Mouse (Mus musculus) liver, embryonic 16.5 days (tissue): Measurements from ENCODE around the gene Eea1. TPM values are rescaled to one million over a fixed set of nuclear protein-coding genes. Genes with fewer than 3 reads are reported as not detected.
A peak's percentile ranks its signal among the peaks of the same experiment; 100 is the strongest.

Experiments used
- ATAC-seq: fragments of 200-750 bp; cut with Nextera tagmentation; 2 replicates; pipeline ENCODE4 v1.8.0; 2017; ENCODE audit warnings: low read depth, mild to moderate bottlenecking, moderate number of reproducible peaks, moderate library complexity
- H3K27ac ChIP-seq: fragments of 300-500 bp; sonication (generic); 2 replicates; pipeline ENCODE4 v1.5.1; 2014; ENCODE audit warnings: mild to moderate bottlenecking, low read length
- H3K27me3 ChIP-seq: fragments of 300-500 bp; sonication (generic); 2 replicates; pipeline ENCODE4 v1.6.1; 2014; ENCODE audit warnings: low read depth, low read length, mixed read lengths; ENCODE audit not compliant: control insufficient read depth, insufficient read depth
- H3K36me3 ChIP-seq: fragments of 300-500 bp; sonication (generic); 2 replicates; pipeline ENCODE4 v1.6.1; 2014; ENCODE audit warnings: mild to moderate bottlenecking; ENCODE audit not compliant: control insufficient read depth, insufficient read depth
- H3K4me1 ChIP-seq: fragments of 300-500 bp; sonication (generic); 2 replicates; pipeline ENCODE4 v1.6.1; 2014; ENCODE audit warnings: low read depth, low read length, mixed read lengths; ENCODE audit not compliant: control insufficient read depth
- H3K4me2 ChIP-seq: fragments of 300-500 bp; sonication (generic); 2 replicates; pipeline ENCODE4 v1.6.1; 2014; ENCODE audit warnings: low read depth, low read length, mixed read lengths
- H3K4me3 ChIP-seq: fragments of 300-500 bp; sonication (generic); 2 replicates; pipeline ENCODE4 v1.5.1; 2014; ENCODE audit warnings: low read depth, mild to moderate bottlenecking, low read length
- H3K9ac ChIP-seq: fragments of 300-500 bp; sonication (generic); 2 replicates; pipeline ENCODE4 v1.6.1; 2014; ENCODE audit warnings: low read depth, low read length
- H3K9me3 ChIP-seq: fragments of 300-500 bp; sonication (generic); replicated peaks from 2 replicates; pipeline ENCODE4 v1.6.1; 2016; ENCODE audit warnings: low read length; ENCODE audit not compliant: control insufficient read depth
- WGBS: fragments of 180-500 bp; shearing (Covaris S2); extraction: QIAGEN DNeasy Blood & Tissue Kit; methylation state at CpG from one replicate; pipeline ENCODE4 v1.1.7; 2014; ENCODE audit not compliant: insufficient replicate concordance; 5-methylcytosine and 5-hydroxymethylcytosine counted together
- polyA plus RNA-seq: library from polyadenylated mRNA; unstranded; fragments of >200 nt; fragmentation: Nextera tagmentation; extraction: Ambion mirVana; gene quantifications from 2 replicates; pipeline ENCODE4 v1.2.1, GENCODE M21; 2015

Gene Eea1
- polyA plus RNA-seq, 1 experiment from 2014 or later: 7.5 TPM

DNA sequence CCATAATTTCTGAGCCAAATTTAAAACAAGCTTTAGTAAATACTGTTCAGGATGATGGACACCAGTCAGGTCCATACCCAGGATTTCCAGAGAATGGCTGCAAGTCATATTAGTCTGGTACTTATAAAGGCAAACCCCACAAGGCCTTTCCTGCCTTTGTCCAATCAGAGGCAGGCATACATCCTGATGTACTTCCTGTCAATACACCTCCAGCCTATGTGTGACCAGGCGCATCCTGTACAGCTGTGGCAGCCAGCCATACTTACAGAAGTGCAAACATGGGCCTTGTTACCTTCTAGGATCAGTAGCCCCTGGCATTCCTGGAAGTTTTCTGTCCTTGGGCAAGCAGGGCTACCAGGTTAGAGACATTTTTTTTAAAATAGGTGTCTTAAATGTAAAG, 29.2 kb downstream of the Eea1 start:
- Histone ChIP-seq H3K9me3 (no peaks in the 10 kb centered on the region), H3K9ac (no peak overlapping the region), H3K27me3 (no peaks in the 10 kb centered on the region), H3K36me3 (no peaks in the 10 kb centered on the region), H3K27ac (no peak overlapping the region), H3K4me3 (no peak overlapping the region), H3K4me2 (no peak overlapping the region), H3K4me1 (peaks cover 2% of the 10 kb centered on the region; the same call in 1 of the 2 replicates)
- ATAC-seq: no peak
- 68% methylated on average over 1 of the region's 1 CpGs for WGBS

DNA sequence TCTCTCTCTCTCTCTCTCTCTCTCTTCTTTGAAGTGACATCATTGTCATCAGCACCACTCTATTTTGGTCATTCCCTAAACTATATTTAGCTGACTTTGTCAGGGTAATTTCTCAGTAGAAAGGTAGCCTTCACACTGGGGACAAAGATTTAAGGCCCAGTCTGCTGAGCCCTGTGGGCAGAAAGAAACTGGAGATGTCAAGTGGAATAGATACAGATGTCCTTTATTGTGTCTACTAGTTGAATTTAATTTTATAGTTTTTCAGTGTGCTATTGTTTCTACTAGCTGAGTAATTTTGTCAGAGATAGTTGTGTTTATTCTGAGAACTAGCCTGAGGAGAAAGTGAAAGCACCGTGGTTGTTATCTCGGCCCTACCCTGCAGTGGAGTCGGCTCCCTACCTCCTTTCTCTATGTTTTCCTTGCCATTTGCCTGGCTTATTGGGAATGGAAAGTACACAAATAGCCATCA, 30.3 kb downstream of the Eea1 start:
- H3K9ac ChIP-seq: no peak overlapping the region
- no peaks in the 10 kb centered on the region for H3K9me3 ChIP-seq
- H3K4me1 ChIP-seq: peaks cover 2% of the 10 kb centered on the region; the same call in 1 of the 2 replicates
- H3K36me3 ChIP-seq: peaks cover 5% of the 10 kb centered on the region; the same call in 1 of the 2 replicates
- 0 out of 2 replicates have a peak overlapping the region, but pooled peaks have one; percentile 21 for H3K4me3 ChIP-seq
- no peak overlapping the region for H3K27ac ChIP-seq
- ATAC-seq: no peak
- WGBS: 12% methylated on average over 3 of the region's 3 CpGs
- H3K4me2 ChIP-seq: peak overlapping the region; percentile 44
- H3K27me3 ChIP-seq: no peaks in the 10 kb centered on the region

DNA sequence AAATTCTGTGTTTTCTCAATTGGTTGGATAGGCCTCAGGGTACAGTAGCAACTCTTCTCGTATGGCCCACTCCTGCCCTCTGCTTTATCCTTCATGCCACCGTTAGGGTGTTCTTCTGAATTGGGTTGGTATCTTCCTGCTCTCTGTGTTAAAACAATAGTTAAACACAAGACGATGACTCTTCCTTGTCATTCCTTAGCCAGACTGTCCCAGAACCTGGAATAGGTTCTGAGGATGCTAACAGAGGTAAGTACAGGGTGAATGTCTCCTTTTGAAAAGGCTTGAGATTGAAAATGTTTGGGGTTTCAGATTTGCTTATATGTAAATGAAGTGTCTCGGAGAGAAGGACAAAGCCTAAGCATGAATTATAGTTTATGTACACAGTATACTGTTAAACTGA, 30.9 kb downstream of the Eea1 start:
- 69% methylated on average over 4 of the region's 4 CpGs for WGBS
- no peak overlapping the region for H3K27ac ChIP-seq
- no peaks in the 10 kb centered on the region for H3K27me3 ChIP-seq
- H3K4me3 ChIP-seq: no peak overlapping the region
- peak overlapping the region; percentile 44 for H3K4me2 ChIP-seq
- peaks cover 2% of the 10 kb centered on the region; the same call in 1 of the 2 replicates for H3K4me1 ChIP-seq
- no peak overlapping the region for H3K9ac ChIP-seq
- H3K36me3 ChIP-seq: peaks cover 5% of the 10 kb centered on the region; the same call in 1 of the 2 replicates
- H3K9me3 ChIP-seq: no peaks in the 10 kb centered on the region
- ATAC-seq: no peak

DNA sequence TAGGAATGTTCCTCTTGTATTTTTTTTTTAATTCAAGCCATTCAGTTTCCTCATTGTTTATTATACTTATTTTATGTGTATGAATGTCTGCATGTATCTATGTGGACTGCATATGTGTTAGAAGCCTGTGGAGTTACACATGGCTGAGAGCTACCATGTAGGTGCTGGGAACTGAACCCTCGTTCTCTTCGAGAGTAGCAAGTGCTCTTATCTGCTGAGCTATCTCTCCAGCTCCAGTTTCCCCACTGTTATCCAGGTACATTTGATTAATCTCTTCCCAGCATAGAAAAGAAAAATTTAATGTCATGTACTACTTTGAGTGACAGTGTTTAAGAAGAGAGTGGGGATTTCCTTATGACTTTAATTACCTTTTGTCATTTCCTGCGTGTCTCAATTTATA, 31.5 kb downstream of the Eea1 start:
- peaks cover 2% of the 10 kb centered on the region; the same call in 1 of the 2 replicates for H3K4me1 ChIP-seq
- H3K36me3 ChIP-seq: peaks cover 7% of the 10 kb centered on the region
- no peak overlapping the region for H3K4me3 ChIP-seq
- H3K9me3 ChIP-seq: no peaks in the 10 kb centered on the region
- no peaks in the 10 kb centered on the region for H3K27me3 ChIP-seq
- no peak overlapping the region for H3K27ac ChIP-seq
- WGBS: 55% methylated on average over 3 of the region's 3 CpGs
- H3K4me2 ChIP-seq: no peak overlapping the region
- no peak overlapping the region for H3K9ac ChIP-seq
- ATAC-seq: no peak

DNA sequence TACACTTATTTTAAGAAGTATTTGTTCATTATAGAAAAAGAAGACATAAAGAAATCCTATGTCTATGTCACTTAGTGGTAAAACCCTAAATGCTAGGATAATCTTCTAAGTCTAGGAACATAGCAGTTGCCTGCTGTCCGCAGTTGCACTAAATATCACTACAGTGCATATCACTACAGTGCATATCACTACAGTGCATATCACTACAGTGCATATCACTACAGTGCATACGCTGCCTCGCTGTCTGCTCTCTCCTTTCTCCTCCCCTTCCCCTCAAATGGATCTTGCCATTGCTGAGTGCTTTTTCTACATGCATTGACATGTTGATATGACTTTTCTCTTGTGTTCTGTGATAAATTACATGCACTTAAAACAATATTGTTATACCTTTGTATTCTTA, 34.0 kb downstream of the Eea1 start:
- H3K27ac ChIP-seq: no peak overlapping the region
- no peak for ATAC-seq

DNA sequence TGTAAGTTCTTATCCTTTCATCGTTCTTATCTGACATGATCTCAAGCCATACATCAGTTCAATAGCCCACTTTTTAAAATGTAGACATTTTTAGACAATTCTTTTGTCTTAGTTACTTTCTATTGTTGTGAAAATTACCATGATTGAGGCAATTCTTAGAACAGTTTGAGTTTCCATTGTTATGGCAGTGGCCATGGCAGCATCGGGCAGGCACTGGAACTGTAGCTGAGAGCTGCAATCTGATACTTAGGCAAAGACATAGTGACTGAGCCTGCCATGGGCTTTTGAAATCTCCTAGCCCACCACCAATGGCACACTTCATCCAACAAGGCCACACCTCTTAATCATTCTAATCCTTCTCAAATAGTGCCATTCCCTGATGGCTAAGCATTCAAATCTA, 36.3 kb downstream of the Eea1 start:
- Histone ChIP-seq H3K4me2 (no peak overlapping the region), H3K4me1 (no peaks in the 10 kb centered on the region), H3K4me3 (no peak overlapping the region), H3K9ac (no peak overlapping the region), H3K27me3 (no peaks in the 10 kb centered on the region), H3K36me3 (peaks cover 9% of the 10 kb centered on the region), H3K9me3 (no peaks in the 10 kb centered on the region), H3K27ac (no peak overlapping the region)
- WGBS: 82% methylated on average over 2 of the region's 2 CpGs
- ATAC-seq: no peak

More for the DNA sequence above, 34.0 kb downstream of the Eea1 start:
- H3K4me2 ChIP-seq: no peak overlapping the region
- H3K9me3 ChIP-seq: no peaks in the 10 kb centered on the region
- no peak overlapping the region for H3K4me3 ChIP-seq
- H3K27me3 ChIP-seq: no peaks in the 10 kb centered on the region
- WGBS: 52% methylated on average over 3 of the region's 3 CpGs
- peaks cover 2% of the 10 kb centered on the region; the same call in 1 of the 2 replicates for H3K4me1 ChIP-seq
- H3K36me3 ChIP-seq: peaks cover 9% of the 10 kb centered on the region
- no peak overlapping the region for H3K9ac ChIP-seq

DNA sequence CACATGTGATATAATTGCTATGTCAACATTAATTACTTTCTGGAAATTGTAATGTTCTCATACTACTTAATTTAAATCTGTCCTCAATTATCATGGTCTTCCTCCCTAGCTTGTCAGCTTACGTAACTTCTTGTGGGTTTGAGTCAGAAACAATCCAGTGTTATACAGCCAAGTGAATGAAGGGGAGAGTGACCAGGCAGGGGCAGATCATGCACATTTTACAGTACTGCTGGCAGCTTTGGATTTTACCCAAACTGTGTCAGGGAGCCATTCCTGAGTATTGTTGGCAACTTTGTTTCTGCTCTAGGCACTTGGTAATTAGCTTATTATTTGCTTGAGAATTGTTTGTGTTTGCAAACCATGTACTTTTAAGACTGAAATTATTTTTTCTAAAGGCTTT, 49.3 kb downstream of the Eea1 start:
- 89% methylated on average over 1 of the region's 1 CpGs for WGBS
- ATAC-seq: no peak
- Histone ChIP-seq H3K27ac (no peak overlapping the region), H3K4me2 (no peak overlapping the region), H3K27me3 (no peaks in the 10 kb centered on the region), H3K4me1 (no peaks in the 10 kb centered on the region), H3K36me3 (no peaks in the 10 kb centered on the region), H3K9ac (no peak overlapping the region), H3K4me3 (no peak overlapping the region), H3K9me3 (no peaks in the 10 kb centered on the region)

DNA sequence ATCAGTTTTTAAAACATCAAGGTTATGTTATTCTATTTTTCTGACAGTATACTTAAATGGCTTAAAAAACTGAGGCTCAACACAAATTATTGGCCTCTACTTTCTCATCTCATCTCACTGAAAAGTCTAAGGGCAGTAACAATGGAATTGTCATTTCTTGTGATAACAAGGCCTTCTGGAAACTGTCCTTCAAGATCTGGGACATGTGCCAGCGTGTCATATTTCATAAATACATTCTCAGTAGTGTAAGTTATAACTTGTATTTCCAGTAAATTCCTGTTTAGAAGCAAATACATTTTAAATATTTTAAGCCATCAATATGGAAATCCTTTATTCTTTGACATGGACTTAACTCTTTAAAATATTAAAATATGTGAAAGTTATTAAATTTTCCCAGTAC, 50.7 kb downstream of the Eea1 start:
- H3K9ac ChIP-seq: no peak overlapping the region
- WGBS: 80% methylated on average over 1 of the region's 1 CpGs
- no peaks in the 10 kb centered on the region for H3K4me1 ChIP-seq
- no peak for ATAC-seq
- H3K4me3 ChIP-seq: no peak overlapping the region
- no peaks in the 10 kb centered on the region for H3K9me3 ChIP-seq
- no peak overlapping the region for H3K27ac ChIP-seq
- H3K27me3 ChIP-seq: no peaks in the 10 kb centered on the region
- H3K36me3 ChIP-seq: no peaks in the 10 kb centered on the region; the same call in 1 of the 2 replicates
- H3K4me2 ChIP-seq: no peak overlapping the region

DNA sequence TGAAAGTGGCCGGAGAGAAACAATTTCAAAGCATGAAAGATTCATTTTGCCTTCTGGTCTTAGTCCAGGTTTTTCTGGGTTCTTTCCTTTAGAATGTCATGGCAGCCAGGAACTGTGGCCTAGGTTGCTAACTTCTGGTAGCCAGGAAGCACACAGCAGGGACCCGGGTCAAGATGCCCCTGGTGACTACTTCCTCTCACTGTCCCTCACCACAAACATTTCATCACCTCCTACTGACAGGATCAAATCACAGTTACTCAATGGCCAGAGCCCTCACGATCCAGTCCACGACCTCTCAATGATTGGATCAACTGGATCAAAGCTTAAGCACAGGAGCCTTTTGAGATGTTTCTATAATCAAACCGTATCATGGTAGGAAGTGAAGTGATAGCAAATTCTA, 60.5 kb downstream of the Eea1 start:
- Histone ChIP-seq H3K36me3 (no peaks in the 10 kb centered on the region; the same call in 1 of the 2 replicates), H3K4me1 (no peaks in the 10 kb centered on the region), H3K27me3 (no peaks in the 10 kb centered on the region), H3K4me3 (no peak overlapping the region), H3K9me3 (no peaks in the 10 kb centered on the region), H3K27ac (no peak overlapping the region), H3K4me2 (no peak overlapping the region), H3K9ac (no peak overlapping the region)
- ATAC-seq: no peak
- 57% methylated on average over 5 of the region's 5 CpGs for WGBS
